Mouse (Mus musculus) liver, embryonic 14.5 days (tissue): ENCODE results near the gene Fry.

ENCODE experiments used
- CTCF ChIP-seq: IDR thresholded peaks from 2 replicates; pipeline ENCODE4 v1.5.1; 2016; ENCODE audit warnings: antibody characterized with exemption, low read depth, control low read depth
- EP300 ChIP-seq: IDR thresholded peaks from 2 replicates; pipeline ENCODE4 v1.6.1; 2016; ENCODE audit warnings: antibody characterized with exemption, low read depth

- TF ChIP-seq CTCF (no peak), EP300 (no peak)
Measured at GRCm38 (mm10) chr5:150223546-150224239, 105.2 kb downstream of the Fry start.
